Mouse (Mus musculus) heart, adult 2 months (tissue): ENCODE measurements at regions not wholly inside any gene's neighbourhood (a gene's known extent, or its start where the extent isn't known, plus 50 kb on each side); places are given as distances from the start of the nearest gene placed in this dataset.

Source experiments
- DNase-seq, 2 experiments: peaks; one replicate each; pipeline ENCODE4 v3.0.0; 2021
- H3K27ac ChIP-seq: fragments of 200-600 bp; 2 replicates; pipeline ENCODE4 v1.8.1; 2022
- H3K27me3 ChIP-seq: fragments of 200-500 bp; 2 replicates; pipeline ENCODE4 v1.6.1; 2012; ENCODE audit warnings: mild to moderate bottlenecking, low read length, inconsistent platforms, mixed read lengths; ENCODE audit not compliant: control insufficient read depth, insufficient read depth
- H3K36me3 ChIP-seq: fragments of 200-500 bp; 2 replicates; pipeline ENCODE4 v1.6.1; 2012; ENCODE audit warnings: low read length, inconsistent platforms; ENCODE audit not compliant: control insufficient read depth, insufficient read depth
- H3K4me1 ChIP-seq: fragments of 200-500 bp; 2 replicates; pipeline ENCODE4 v1.6.1; 2011; ENCODE audit warnings: low read length; ENCODE audit not compliant: control insufficient read depth, insufficient read depth
- H3K4me3 ChIP-seq: fragments of 200-600 bp; 2 replicates; pipeline ENCODE4 v1.8.1; 2022
- H3K79me2 ChIP-seq: fragments of 200-500 bp; replicated peaks from 2 replicates; pipeline ENCODE4 v1.6.1; 2012; ENCODE audit warnings: mild to moderate bottlenecking, inconsistent platforms, low read length, moderate library complexity, mixed read lengths; ENCODE audit not compliant: control insufficient read depth, insufficient read depth
- H3K9ac ChIP-seq: fragments of 200-500 bp; 2 replicates; pipeline ENCODE4 v1.6.1; 2012; ENCODE audit warnings: low read depth, mild to moderate bottlenecking, control low read depth, inconsistent platforms, low read length, mixed read lengths
- CTCF ChIP-seq: fragments of 200-600 bp; IDR thresholded peaks from 2 replicates; pipeline ENCODE4 v1.8.1; 2022; ENCODE audit warnings: antibody characterized with exemption, mild to moderate bottlenecking, moderate library complexity
- EP300 ChIP-seq: fragments of 200-500 bp; IDR thresholded peaks from 2 replicates; pipeline ENCODE4 v1.6.1; 2011; ENCODE audit warnings: low read depth, low read length, control low read depth; ENCODE audit not compliant: insufficient read depth
- POLR2A ChIP-seq: fragments of 200-500 bp; IDR thresholded peaks from 2 replicates; pipeline ENCODE4 v1.6.1; 2011; ENCODE audit warnings: mild to moderate bottlenecking, low read depth, low read length, control low read depth; ENCODE audit not compliant: insufficient read depth
- WGBS: fragments of 180-500 bp; shearing (Covaris S2); methylation state at CpG from one replicate; pipeline ENCODE4 v1.1.7; 2018; 5-methylcytosine and 5-hydroxymethylcytosine counted together
- intact Hi-C: fragments of 180-260 bp; cut with DNase I; formaldehyde crosslinking; loops from one replicate; pipeline ENCODE4 v1.15.1; 2025

- Histone ChIP-seq H3K9ac (no peak overlapping the region), H3K4me1 (no peaks in the 10 kb centered on the region), H3K27me3 (no peaks in the 10 kb centered on the region), H3K79me2 (no peaks in the 10 kb centered on the region), H3K36me3 (no peaks in the 10 kb centered on the region), H3K27ac (no peak overlapping the region), H3K4me3 (no peak overlapping the region)
- intact Hi-C loops, result no loop called here
- 75% methylated on average over 14 of the region's 14 CpGs for WGBS
- no peak for TF ChIP-seq POLR2A
- no peak for TF ChIP-seq EP300
- TF ChIP-seq CTCF, result no peak
- no peak for DNase-seq
Measured at GRCm38 (mm10) chr2:44485880-44486279, 441.6 kb downstream of the Gtdc1 start.

GRCm38 (mm10) chr2:44479746-44480145 lies 447.7 kb downstream of the Gtdc1 start:
- H3K79me2 ChIP-seq, result no peaks in the 10 kb centered on the region
- no peaks in the 10 kb centered on the region for H3K36me3 ChIP-seq
- H3K4me1 ChIP-seq, result no peaks in the 10 kb centered on the region
- H3K9ac ChIP-seq, result no peak overlapping the region
- intact Hi-C loops, result no loop called here
- H3K27ac ChIP-seq, result no peak overlapping the region
- DNase-seq, result no peak
- H3K27me3 ChIP-seq, result no peaks in the 10 kb centered on the region
- H3K4me3 ChIP-seq, result no peak overlapping the region
- WGBS, result 90% methylated on average over 5 of the region's 5 CpGs
- TF ChIP-seq POLR2A, result no peak
- no peak for TF ChIP-seq EP300
- no peak for TF ChIP-seq CTCF

GRCm38 (mm10) chr2:44475456-44475855 lies 452.0 kb downstream of the Gtdc1 start:
- no peak for TF ChIP-seq POLR2A
- no peak for TF ChIP-seq EP300
- TF ChIP-seq CTCF, result no peak
- Histone ChIP-seq H3K4me3 (no peak overlapping the region), H3K9ac (no peak overlapping the region), H3K27ac (no peak overlapping the region), H3K36me3 (no peaks in the 10 kb centered on the region), H3K4me1 (no peaks in the 10 kb centered on the region), H3K27me3 (no peaks in the 10 kb centered on the region), H3K79me2 (no peaks in the 10 kb centered on the region)
- WGBS, result 67% methylated on average over 1 of the region's 1 CpGs
- intact Hi-C loops, result no loop called here
- no peak for DNase-seq

DNA sequence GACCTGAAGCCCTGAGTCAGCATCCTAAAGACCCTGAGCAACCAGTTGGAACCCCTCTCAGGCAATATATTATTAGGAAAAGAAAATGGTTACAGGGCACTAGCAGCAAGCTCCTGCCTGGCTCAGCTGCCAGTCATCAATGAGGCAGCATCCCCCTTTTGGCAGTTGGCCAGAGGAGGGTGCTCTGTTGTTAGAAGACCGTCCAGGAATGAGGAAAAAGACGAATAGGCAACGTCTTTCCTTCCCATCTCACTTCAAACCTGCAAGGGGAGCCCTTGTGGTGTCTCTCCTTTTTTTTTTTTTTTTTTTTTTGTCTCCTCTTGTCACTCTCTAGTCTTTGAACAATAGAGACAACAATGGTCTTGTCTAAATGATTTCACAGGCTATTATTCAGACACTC lies 452.8 kb downstream of the Gtdc1 start:
- Histone ChIP-seq H3K4me1 (no peaks in the 10 kb centered on the region), H3K27me3 (no peaks in the 10 kb centered on the region), H3K79me2 (no peaks in the 10 kb centered on the region), H3K9ac (no peak overlapping the region), H3K27ac (no peak overlapping the region), H3K36me3 (no peaks in the 10 kb centered on the region), H3K4me3 (no peak overlapping the region)
- intact Hi-C loops, result no loop called here
- no peak for DNase-seq
- TF ChIP-seq POLR2A (no peak), EP300 (no peak), CTCF (no peak)
- WGBS, result 26% methylated on average over 3 of the region's 3 CpGs

- DNase-seq, result no peak
- Histone ChIP-seq H3K27ac (no peak overlapping the region), H3K79me2 (no peaks in the 10 kb centered on the region), H3K9ac (no peak overlapping the region), H3K36me3 (no peaks in the 10 kb centered on the region), H3K27me3 (no peaks in the 10 kb centered on the region), H3K4me1 (no peaks in the 10 kb centered on the region), H3K4me3 (no peak overlapping the region)
- intact Hi-C loops, result no loop called here
- TF ChIP-seq POLR2A (no peak), EP300 (no peak), CTCF (no peak)
Measured at GRCm38 (mm10) chr2:44471381-44471780, 456.1 kb downstream of the Gtdc1 start.

- 91% methylated on average over 5 of the region's 5 CpGs for WGBS
- no peaks in the 10 kb centered on the region for H3K27me3 ChIP-seq
- H3K9ac ChIP-seq, result no peak overlapping the region
- no peaks in the 10 kb centered on the region for H3K79me2 ChIP-seq
- TF ChIP-seq CTCF, result peak; percentile 25
- no peak for TF ChIP-seq POLR2A
- TF ChIP-seq EP300, result no peak
- no peaks in the 10 kb centered on the region for H3K36me3 ChIP-seq
- H3K27ac ChIP-seq, result no peak overlapping the region
- H3K4me1 ChIP-seq, result no peaks in the 10 kb centered on the region
- no peak for DNase-seq
- intact Hi-C loops, result no loop called here
- H3K4me3 ChIP-seq, result no peak overlapping the region
Measured at GRCm38 (mm10) chr2:44470953-44471352, 456.5 kb downstream of the Gtdc1 start.
